Mouse (Mus musculus) cerebellum, adult 11-12 months (tissue): ENCODE data around the gene Terf2ip.

Experiments
- DNase-seq: peaks from one replicate; pipeline ENCODE4 v3.0.0; 2022

The Terf2ip gene

GRCm38 (mm10) chr8:112010997-112011815 lies at the start of gene Terf2ip, which contains the start of gene Kars:
TSS of gene Terf2ip (plus strand) at chr8:112011398.
TSS of gene Kars (minus strand) at chr8:112011323.
- peak; percentile 94 for DNase-seq

- no peak for DNase-seq
Observed at GRCm38 (mm10) chr8:111962589-111962988, 48.6 kb upstream of the Terf2ip start.

DNA sequence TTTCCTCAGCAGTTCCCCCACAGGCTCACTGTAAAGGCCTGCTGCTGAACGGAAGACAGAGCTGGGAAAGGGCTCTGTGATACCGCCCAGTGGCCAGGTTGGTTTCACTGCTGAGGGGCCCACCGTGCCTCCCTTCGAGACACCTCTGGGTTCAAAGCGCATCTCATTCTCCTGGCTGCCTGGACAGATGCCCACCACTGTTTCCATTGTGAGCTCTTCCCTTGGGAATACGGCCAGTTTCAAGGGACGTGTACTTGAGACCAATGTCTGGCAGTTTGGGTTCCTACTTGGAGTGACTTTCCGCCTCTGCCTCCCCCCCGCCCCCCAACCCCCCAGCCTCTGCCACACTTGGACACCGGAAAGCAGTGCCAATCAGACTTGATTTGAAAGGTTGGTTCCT lies 48.1 kb upstream of the Terf2ip start:
- no peak for DNase-seq

- DNase-seq: no peak
Observed at GRCm38 (mm10) chr8:111963546-111963945, 47.7 kb upstream of the Terf2ip start.

- no peak for DNase-seq
Observed at GRCm38 (mm10) chr8:111964351-111964750, 46.8 kb upstream of the Terf2ip start.

GRCm38 (mm10) chr8:111964849-111965561 lies 46.2 kb upstream of the Terf2ip start:
- DNase-seq: no peak

GRCm38 (mm10) chr8:111967246-111967870 lies 43.8 kb upstream of the Terf2ip start:
- no peak for DNase-seq

DNA sequence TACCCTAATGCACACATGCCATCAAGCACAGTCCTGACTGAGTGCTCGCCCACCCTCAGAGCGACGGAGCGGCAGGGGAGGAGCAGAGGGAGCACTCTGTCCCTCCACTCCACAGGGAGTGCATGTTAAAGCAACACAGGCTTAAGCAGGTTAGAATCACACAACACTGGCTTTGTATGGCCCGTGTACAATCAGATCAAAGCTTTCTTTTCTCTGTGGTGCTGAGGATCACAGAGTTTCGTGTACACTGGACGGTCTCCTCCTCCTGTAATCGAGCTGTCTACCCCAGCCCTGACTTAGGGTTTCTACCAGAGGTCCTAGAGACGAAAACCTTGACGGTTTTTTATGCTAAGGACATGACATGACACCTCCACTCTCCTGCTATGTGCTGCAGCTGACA lies 42.7 kb upstream of the Terf2ip start:
- no peak for DNase-seq

DNA sequence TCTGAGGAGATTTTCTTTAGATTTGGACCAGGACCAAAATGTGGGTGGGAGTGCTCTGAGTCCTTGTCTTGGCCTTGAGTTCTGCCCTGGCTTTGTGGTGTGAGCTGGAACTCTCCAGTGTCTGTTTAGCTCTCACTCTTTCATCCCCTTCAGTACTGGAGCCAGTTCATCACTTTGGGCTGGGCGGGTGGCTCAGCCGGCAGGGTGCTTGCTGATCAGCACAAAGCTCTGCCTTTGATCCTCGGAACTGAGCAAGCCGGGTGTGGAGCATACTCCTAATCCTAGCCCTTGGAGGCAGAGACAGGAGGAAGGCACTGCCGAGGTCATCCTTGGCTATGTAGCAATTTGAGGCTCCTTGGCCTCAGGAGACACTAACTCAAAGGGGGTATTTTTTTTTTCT lies 42.2 kb upstream of the Terf2ip start:
- DNase-seq: no peak

- no peak for DNase-seq
Observed at GRCm38 (mm10) chr8:111974138-111974537, 37.1 kb upstream of the Terf2ip start.

DNA sequence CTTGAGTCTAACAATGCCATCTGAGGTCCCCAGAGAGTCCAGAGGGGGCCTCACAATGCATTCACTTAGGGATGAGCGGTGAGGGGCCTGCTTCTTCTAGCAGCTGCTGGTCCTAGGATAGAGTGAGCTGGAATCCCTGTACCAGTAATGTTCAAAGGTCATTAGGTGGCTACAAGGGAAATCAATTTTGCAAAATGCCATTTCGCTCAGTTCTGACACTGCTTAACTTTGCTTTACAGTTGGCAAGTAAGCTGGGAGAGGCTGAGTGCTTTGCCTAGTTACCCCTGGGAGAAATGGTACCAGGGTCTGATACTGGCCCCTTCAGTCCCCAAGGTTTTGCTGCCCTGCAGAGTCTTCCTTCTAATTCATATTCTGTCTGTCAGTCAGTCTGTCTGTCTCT lies 35.5 kb upstream of the Terf2ip start:
- DNase-seq: no peak

- DNase-seq: no peak
Observed at GRCm38 (mm10) chr8:111976326-111976725, 34.9 kb upstream of the Terf2ip start.

DNA sequence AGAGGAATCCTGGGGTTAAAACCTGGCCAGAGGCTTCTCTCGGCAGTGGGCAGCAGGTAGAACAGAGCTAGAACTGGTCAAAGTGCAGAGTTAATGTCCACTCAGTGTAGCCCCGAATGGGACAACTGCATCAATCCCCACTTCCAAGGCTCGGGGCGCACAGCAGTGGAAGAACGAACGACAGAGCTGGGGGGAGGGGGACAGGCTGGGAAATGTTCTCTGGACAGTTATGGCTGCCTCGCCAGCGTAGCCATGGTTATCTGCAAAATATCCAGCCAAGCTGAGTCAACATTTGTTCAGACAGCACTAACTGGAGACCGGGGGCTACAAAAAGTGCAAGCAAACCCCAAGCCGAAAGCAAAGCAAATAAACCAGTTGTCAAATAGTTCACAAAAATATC lies 33.1 kb upstream of the Terf2ip start:
- DNase-seq: no peak

DNA sequence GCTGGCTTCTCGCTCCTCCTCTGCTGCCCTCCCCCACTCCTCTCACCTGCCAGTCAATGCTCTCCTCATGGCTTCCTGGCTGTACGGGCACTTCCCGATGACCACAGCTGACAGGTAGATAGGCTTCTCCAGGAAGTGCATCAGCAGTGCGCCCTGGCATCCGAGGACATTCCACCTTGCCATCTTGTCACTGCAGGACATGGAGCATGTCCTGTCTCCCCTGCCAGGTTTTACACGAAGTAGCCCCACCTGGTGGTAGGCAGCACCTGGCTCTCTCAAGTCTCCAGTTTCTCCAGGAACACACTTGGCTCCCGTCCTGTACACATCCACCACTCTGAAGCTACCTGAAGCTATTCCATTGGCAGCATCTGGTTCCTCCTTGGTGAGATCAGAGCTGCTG lies 29.1 kb upstream of the Terf2ip start:
- DNase-seq: peak; percentile 83

GRCm38 (mm10) chr8:111984511-111984910 lies 26.7 kb upstream of the Terf2ip start:
- no peak for DNase-seq

GRCm38 (mm10) chr8:111989911-111990310 lies 21.3 kb upstream of the Terf2ip start:
- peak; percentile 70 for DNase-seq

DNA sequence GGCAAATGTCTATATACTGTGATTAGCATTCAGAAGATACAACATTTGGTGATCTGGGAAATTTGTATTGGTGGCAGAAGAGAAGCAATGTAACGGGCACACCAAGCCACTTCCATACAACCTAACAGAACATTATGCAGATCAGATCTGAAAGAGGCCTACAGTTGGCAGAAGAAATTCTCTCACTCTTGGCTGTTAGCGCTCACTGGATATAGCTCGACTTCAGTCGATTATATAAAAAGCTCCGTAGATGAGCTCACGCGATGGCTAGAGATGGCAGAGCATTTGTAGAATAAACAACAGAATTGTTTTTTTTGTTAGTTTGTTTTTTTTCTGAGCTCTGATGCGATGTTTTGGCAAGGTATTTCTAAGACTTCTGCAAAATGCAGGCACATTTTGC lies 19.9 kb upstream of the Terf2ip start:
- no peak for DNase-seq

DNA sequence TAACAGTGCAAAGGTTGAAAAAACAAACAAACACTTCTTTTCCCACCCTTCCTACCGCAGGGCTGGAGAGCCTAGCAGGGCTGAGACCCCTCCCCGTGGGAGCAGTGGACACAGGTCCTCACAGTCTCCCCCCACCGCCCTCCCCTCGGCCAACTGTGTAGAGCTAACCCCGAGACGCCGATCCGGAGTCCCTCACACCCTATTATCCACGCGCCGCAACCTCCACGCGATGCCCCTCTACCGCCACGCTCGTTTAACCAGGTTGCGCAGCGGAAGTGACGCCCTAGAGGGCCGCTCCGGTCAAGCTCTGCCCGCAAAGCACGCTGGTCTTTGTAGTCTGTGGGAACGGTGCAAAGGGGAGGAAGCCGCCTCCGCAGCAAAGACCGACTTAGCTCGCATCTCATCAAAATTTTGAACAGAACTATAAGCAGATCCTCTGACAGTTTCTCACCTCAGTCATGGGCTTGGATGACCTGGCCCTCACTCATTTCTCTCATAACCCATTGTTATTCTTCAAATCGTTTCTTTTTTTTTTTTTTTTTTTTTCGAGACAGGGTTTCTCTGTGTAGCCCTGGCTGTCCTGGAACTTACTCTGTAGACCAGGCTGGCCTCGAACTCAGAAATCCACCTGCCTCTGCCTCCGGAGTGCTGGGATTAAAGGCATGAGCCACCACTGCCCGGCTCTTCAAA lies 19.0 kb upstream of the Terf2ip start, which contains the start of gene Adat1:
Adat1 (minus strand) TSS at position 290 of the 690 bp plus-strand sequence.
- DNase-seq: peak; percentile 86

DNA sequence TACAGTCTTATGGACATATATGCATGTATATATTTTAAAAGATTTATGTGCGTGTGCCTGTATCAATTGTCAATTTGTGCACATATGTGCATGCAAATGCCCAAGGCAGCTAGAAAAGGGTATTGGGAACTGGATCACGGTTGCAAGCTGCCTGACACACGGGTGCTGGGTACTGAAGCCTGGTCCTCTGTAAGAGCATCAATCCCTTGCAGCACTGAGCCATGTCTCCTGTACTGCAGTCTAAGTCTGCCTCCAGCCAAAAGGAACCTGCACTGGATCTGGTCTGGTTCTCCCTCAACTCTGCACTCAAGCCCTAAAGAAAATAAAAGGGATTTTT lies 18.5 kb upstream of the Terf2ip start:
- no peak for DNase-seq

DNA sequence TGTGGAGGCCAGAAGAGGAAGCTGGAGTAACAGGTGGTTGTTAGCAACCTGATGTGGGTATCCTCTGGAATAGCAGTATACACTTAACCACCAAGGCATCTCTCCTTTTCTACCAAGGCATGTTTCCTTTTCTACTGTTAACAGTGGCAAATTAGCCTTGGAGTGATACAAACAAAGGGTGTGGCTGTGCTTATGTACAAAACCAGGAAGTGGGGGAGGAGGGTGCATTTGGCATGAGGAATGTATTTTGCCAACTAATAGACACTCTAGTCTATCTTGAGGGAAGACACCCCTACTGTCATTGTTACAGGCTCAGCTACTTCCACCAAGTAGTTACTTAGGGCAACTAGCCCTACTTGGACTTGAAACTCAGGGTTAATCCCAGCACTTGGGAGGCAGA lies 6.4 kb upstream of the Terf2ip start:
- no peak for DNase-seq

DNA sequence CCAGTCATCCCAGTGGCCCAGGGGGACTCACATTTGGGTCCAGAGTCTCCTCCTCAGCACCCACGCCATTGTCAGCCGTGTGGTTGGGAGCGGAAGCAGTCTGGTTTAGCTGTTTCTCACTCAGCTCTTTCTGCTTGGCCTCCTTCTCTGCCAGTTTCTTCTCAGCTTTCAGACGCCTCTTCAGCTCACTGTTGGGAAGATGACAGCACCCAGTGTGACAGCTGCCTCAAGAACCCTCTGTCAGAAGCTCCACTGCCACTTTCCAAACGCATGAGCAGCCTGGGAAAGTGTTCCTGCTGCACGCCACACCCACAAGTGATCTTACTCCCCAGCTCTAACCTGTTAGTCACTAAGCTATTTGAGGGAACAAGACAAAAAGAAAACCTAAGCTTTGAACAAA lies 5.6 kb upstream of the Terf2ip start:
- DNase-seq: no peak

DNA sequence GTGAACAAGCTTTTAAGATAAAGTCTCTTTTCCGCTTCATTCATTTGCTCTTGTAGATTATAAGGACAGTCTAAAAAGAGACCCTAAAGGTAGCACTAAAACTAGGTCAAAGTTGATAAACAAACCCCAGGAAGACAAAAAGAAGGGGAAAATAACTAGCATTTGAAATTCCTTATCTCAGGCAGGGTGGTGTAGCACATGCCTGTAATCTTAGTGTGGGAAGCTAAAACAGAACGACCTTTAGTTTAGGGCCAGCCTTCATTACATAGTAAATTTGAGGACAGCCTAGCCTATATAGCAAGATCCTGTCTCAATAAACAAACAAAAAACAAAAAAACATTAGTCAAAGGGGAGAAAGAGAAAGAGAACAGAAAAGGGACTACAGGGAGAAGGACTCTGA lies 3.5 kb upstream of the Terf2ip start:
- DNase-seq: no peak

- DNase-seq: peak; percentile 21
Observed at GRCm38 (mm10) chr8:112009558-112009957, 1.6 kb upstream of the Terf2ip start.
